Mouse (Mus musculus) erythroblast, embryonic 14.5 days (primary cell): ENCODE measurements around the gene Chst8. TPM values are rescaled to one million over a fixed set of nuclear protein-coding genes. Genes with fewer than 3 reads are reported as not detected.

ENCODE experiments used
- H3K27me3 ChIP-seq: 2 replicates; pipeline ENCODE4 v1.6.1; 2012; ENCODE audit warnings: inconsistent platforms; ENCODE audit not compliant: control insufficient read depth
- H3K36me3 ChIP-seq: 2 replicates; pipeline ENCODE4 v1.6.1; 2012; ENCODE audit warnings: mild to moderate bottlenecking, inconsistent platforms; ENCODE audit not compliant: control insufficient read depth
- H3K4me1 ChIP-seq: 2 replicates; pipeline ENCODE4 v1.6.1; 2012; ENCODE audit warnings: inconsistent platforms; ENCODE audit not compliant: control insufficient read depth
- H3K4me3 ChIP-seq: replicated peaks from 2 replicates; pipeline ENCODE3; 2012; ENCODE audit warnings: moderate library complexity, mild to moderate bottlenecking, inconsistent platforms
- H3K9me3 ChIP-seq: 2 replicates; pipeline ENCODE4 v1.6.1; 2012; ENCODE audit warnings: low read length, inconsistent platforms, mixed read lengths; ENCODE audit not compliant: control insufficient read depth
- GATA1 ChIP-seq: IDR thresholded peaks from 2 replicates; pipeline ENCODE4 v1.6.1; 2012; ENCODE audit warnings: low read length, inconsistent platforms, mixed read lengths
- TAL1 ChIP-seq: IDR thresholded peaks from 3 replicates; pipeline ENCODE4 v1.6.1; 2012; ENCODE audit warnings: low read length, inconsistent platforms, mixed read lengths
- polyA plus RNA-seq: library from polyadenylated mRNA; stranded (reverse); fragments of >175 nt; gene quantifications from 2 replicates; pipeline ENCODE4 v1.2.3, GENCODE M21; 2012

Chst8 gene
- polyA plus RNA-seq, 1 experiment, result not detected

- Histone ChIP-seq H3K4me3 (no peak overlapping the region), H3K9me3 (peaks cover 2% of the 10 kb centered on the region; the same call in 1 of the 2 replicates), H3K36me3 (no peaks in the 10 kb centered on the region), H3K4me1 (no peaks in the 10 kb centered on the region), H3K27me3 (no peaks in the 10 kb centered on the region)
- TF ChIP-seq GATA1 (no peak), TAL1 (no peak)
Observed at GRCm38 (mm10) chr7:34769531-34769930, 43.0 kb downstream of the Chst8 start.

DNA sequence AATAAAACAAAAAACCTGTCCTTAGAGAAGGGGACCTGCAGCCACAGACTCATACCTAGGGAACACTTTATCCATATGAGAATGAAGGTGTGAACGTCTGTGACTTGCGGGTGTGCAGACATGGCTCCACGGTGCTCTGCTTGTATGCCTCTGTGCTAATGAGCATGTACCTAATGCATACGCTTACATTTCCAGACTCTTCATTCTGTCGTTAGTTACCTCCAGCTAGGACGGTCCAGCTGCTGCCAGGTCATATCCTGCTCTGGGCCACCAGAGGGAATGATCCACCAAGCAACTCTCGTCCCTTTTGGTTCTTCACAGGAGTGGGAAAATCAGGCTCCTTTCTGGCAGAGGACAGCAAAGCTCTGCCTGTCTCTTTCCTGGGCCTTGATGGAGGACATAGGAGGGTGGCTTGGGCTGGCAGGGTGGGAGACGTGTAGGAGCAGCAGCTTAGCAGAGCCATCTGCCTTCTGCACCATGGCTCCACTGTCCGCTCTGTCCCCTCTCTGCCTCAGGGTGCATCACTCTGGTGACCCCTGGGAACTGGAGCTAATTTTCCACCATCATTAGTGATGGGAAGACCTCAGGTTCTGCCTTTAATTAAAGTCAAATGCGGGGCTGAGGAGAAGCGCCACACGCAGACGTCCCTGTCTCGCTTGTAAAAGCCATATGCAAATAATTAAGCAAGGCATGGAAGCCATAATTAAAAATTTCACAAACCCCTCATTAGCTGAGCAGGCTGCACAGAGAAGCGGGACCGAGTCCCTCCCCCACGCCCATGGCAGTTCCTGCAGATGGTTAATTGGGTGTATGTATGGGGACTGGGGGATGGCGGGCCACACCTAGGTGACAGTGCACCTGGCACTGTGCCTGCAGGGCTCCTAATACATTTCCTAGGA is 48.0 kb downstream of the Chst8 start:
- H3K27me3 ChIP-seq, result no peaks in the 10 kb centered on the region
- no peak for TF ChIP-seq TAL1
- no peak for TF ChIP-seq GATA1
- H3K4me1 ChIP-seq, result no peaks in the 10 kb centered on the region
- H3K36me3 ChIP-seq, result no peaks in the 10 kb centered on the region
- H3K4me3 ChIP-seq, result no peak overlapping the region
- no peaks in the 10 kb centered on the region for H3K9me3 ChIP-seq

DNA sequence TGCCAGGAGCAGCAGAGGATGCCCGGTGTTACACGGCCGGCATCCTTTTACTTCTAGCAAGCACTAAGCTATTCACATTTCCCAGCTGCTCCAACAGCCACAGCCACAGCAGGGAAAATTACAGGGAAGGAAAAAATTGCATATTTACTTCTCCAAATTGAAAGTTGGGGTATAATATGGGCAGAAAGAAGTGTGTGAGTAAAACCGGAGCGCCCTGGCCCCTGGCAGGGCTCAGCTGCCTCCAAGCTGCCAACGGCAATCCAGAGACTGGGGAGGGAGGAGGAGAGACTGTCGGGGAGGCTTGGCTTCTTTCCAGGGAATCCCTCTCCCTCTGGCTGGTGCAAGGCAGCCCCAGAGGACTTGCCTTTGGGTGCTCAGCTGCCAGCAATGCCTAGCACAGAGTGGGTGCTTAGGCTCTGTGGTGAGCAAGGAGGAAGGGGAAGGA is 53.1 kb downstream of the Chst8 start:
- H3K9me3 ChIP-seq, result peaks cover 2% of the 10 kb centered on the region; the same call in 1 of the 2 replicates
- H3K4me1 ChIP-seq, result no peaks in the 10 kb centered on the region
- no peak overlapping the region for H3K4me3 ChIP-seq
- H3K36me3 ChIP-seq, result no peaks in the 10 kb centered on the region
- H3K27me3 ChIP-seq, result no peaks in the 10 kb centered on the region
- TF ChIP-seq TAL1 (no peak), GATA1 (no peak)

DNA sequence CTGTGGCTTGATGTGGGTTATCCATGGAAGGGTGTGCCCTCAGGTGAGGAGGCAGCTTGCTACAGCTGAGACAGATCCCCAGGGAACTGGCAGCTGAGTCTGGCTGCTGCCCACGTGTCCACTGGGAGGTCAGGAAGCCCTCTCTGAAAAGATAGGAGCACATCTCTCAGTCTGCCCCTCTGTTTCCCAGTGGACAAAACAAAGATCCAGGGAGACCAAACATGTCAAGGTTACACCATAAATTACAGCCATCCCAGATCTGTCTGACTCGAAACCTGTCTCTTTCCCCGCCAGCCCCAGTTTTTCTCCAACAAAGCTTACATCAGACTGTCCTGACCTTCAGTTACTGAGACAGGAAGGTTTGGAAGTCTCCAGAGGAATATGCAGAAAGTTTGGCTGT is 53.8 kb downstream of the Chst8 start:
- no peaks in the 10 kb centered on the region for H3K4me1 ChIP-seq
- no peaks in the 10 kb centered on the region for H3K36me3 ChIP-seq
- H3K27me3 ChIP-seq, result no peaks in the 10 kb centered on the region
- H3K9me3 ChIP-seq, result peaks cover 2% of the 10 kb centered on the region; the same call in 1 of the 2 replicates
- no peak overlapping the region for H3K4me3 ChIP-seq
- TF ChIP-seq TAL1, result no peak
- no peak for TF ChIP-seq GATA1

DNA sequence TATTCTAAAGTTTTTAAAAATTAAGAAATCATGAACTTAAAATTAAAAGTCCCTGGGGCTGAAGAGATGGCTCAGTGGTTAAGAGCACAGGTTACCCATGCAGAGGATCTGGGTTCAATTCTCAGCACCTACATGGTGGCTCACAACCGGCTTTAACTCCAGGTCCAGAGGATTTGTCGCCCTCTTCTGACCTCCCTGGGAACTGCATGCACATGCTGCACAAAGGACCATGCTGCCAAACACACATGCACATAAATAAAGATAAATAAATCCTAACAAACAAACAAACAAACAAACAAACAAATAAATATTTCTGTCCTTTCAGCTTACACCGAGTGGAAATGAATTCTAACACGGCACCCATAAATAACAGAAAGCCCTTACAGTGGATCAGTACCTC is 55.0 kb downstream of the Chst8 start:
- Histone ChIP-seq H3K4me1 (no peaks in the 10 kb centered on the region), H3K27me3 (no peaks in the 10 kb centered on the region), H3K9me3 (peaks cover 6% of the 10 kb centered on the region), H3K36me3 (no peaks in the 10 kb centered on the region), H3K4me3 (no peak overlapping the region)
- TF ChIP-seq TAL1 (no peak), GATA1 (no peak)

DNA sequence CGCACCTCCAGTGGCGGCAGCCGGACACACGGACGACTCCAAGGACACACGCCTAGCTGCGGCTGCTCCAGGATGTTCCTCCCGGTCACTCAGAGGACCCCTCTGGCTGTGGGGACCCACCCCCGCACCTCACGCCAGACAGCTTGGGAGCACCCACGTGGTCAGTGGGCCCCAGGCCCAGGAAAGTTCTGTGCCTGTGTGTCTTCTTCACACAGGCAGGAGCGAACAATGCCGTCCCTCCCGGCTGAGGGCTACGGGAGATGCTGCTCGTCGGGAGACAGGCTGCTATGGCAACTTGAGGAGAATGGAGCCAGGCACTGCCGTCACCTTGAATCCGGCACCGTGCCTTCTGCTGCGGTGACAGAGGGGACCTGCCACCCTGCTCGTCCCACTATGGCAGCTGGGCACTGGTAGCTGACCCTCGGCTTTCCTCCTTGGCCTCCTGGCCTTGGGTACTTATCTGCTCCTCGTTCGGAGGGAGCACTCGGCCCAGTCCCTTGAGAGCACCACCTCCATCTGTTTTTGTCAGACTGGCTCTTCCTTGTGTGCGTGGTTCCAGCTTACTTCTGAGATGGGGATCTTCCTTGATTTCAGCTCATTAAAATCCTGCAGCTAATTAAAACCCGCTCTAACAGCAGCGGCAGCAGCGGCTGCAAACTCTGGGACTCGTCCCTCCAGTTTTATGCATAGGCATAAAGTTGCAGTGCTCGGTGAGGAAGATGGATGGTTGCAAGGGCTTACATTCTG is 59.2 kb downstream of the Chst8 start:
- peaks cover 8% of the 10 kb centered on the region for H3K9me3 ChIP-seq
- no peaks in the 10 kb centered on the region for H3K4me1 ChIP-seq
- no peaks in the 10 kb centered on the region for H3K36me3 ChIP-seq
- no peaks in the 10 kb centered on the region for H3K27me3 ChIP-seq
- no peak overlapping the region for H3K4me3 ChIP-seq
- TF ChIP-seq TAL1 (no peak), GATA1 (no peak)

DNA sequence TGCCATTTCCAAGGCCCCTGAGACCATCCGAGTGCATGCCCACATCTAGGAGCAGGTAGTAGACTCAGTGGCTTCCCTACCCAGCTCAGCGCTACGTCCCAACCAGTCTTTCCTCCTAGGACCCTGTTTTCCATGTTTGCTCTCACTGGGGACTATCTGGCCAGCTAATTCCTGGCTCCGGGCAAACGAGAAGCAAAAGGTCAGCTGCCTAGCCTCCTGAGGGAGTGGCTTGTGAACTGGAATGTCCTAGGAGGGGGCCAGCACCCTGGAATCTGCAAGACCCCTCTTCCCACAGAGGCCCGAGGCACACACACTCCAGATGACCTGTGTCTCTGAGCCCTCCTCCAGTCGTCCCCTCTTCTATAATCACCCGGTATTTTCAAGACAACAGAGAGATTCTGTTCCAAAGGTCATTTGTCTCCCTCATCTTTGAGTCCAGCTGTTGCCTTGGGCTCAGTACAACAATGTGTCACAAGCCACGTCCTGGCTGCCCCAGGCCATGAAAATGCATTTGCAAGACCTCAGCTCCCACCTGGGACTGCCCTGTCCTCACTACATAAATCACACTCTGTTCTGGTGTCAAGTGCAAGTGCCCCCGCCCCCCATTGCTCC is 60.3 kb downstream of the Chst8 start:
- Histone ChIP-seq H3K9me3 (peaks cover 8% of the 10 kb centered on the region), H3K27me3 (no peaks in the 10 kb centered on the region), H3K36me3 (no peaks in the 10 kb centered on the region), H3K4me1 (no peaks in the 10 kb centered on the region), H3K4me3 (no peak overlapping the region)
- TF ChIP-seq TAL1 (no peak), GATA1 (no peak)

- TF ChIP-seq TAL1 (no peak), GATA1 (no peak)
- Histone ChIP-seq H3K4me1 (no peaks in the 10 kb centered on the region), H3K9me3 (peaks cover 6% of the 10 kb centered on the region), H3K4me3 (no peak overlapping the region), H3K27me3 (no peaks in the 10 kb centered on the region), H3K36me3 (no peaks in the 10 kb centered on the region)
Observed at GRCm38 (mm10) chr7:34750350-34750749, 62.2 kb downstream of the Chst8 start.

DNA sequence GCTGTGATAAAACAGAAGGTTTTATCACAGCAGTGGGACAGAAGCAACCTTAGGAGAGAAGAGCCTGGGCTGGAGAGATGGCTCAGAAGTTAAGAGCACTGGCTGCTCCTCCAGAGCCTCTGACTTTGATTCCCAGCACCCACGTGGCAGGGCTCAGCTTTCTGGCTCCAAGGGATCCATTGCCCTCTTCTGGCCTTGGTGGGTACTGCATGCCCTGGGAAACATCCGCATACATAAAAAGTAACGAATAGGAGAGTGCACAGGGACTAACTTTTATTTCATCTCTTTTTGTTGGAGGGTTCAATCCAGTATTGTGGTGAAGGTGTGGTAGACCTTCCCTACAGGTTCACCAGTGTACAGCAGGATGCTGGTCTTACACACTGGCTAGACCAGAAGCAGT is 62.8 kb downstream of the Chst8 start:
- H3K4me1 ChIP-seq, result no peaks in the 10 kb centered on the region
- no peaks in the 10 kb centered on the region for H3K36me3 ChIP-seq
- H3K27me3 ChIP-seq, result no peaks in the 10 kb centered on the region
- TF ChIP-seq TAL1 (no peak), GATA1 (no peak)
- no peak overlapping the region for H3K4me3 ChIP-seq
- peaks cover 6% of the 10 kb centered on the region for H3K9me3 ChIP-seq
